In genomic region chr6:148515105-148515504, GRCm38 (mm10) we compare ENCODE assay signal across 15 mouse cellular contexts.
"Had no signal": no experiment of that assay in that cellular context is flagged by ENCODE, and none has a peak within 500 bp of the region (broad histone marks: within the 10 kb centered on the region; RNA-seq: fewer than 3 reads in every experiment).

No protein-coding gene starts in this region.

- H3K27me3 ChIP-seq: limb, embryonic 15.5 days; neural tube, embryonic 15.5 days had no signal

- H3K4me2 ChIP-seq: limb, embryonic 15.5 days; lung, embryonic 14.5 days; neural tube, embryonic 15.5 days had no signal

- H3K9me3 ChIP-seq: limb, embryonic 15.5 days; midbrain, embryonic 10.5 days; neural tube, embryonic 15.5 days had no signal

- H3K36me3 ChIP-seq: limb, embryonic 15.5 days; midbrain, embryonic 10.5 days; neural tube, embryonic 15.5 days had no signal

- DNase-seq: kidney, adult 2 months; kidney, postnatal 25 days; layer of hippocampus, postnatal 36 days; lung, embryonic 14.5 days; lung, postnatal 10 days; lung, postnatal 4 days; right cerebral cortex, postnatal 4 days; spleen, adult 18-20 months; thymus, adult 18-20 months; thymus, postnatal 25 days had no signal

- H3K4me3 ChIP-seq: limb, embryonic 15.5 days; midbrain, embryonic 10.5 days; myocyte; neural tube, embryonic 15.5 days had no signal

- H3K4me1 ChIP-seq: limb, embryonic 15.5 days; midbrain, embryonic 10.5 days had no signal

- H3K27ac ChIP-seq: limb, embryonic 15.5 days; midbrain, embryonic 10.5 days; neural tube, embryonic 15.5 days had no signal

- ATAC-seq: intestine, embryonic 16.5 days had no signal

- H3K9ac ChIP-seq: limb, embryonic 15.5 days; lung, embryonic 14.5 days; neural tube, embryonic 15.5 days had no signal
